Mouse (Mus musculus) CH12.LX (cell line): ENCODE measurements around the gene Ttc13. TPM values are rescaled to one million over a fixed set of nuclear protein-coding genes. Genes with fewer than 3 reads are reported as not detected.

Experiments used
- DNase-seq: peaks from one replicate; pipeline ENCODE4 v3.0.0-alpha.2; 2013; ENCODE audit errors: extremely low read depth
- H3K27ac ChIP-seq: 2 replicates; pipeline ENCODE4 v1.5.1; 2012; ENCODE audit warnings: low read depth, mild to moderate bottlenecking, control low read depth, moderate library complexity; ENCODE audit not compliant: insufficient read depth
- H3K27me3 ChIP-seq: replicated peaks from 2 replicates; pipeline ENCODE3; 2012; ENCODE audit warnings: inconsistent platforms
- H3K36me3 ChIP-seq, 2 experiments: replicated peaks in 1 of 2; 2 replicates each; pipeline versions ENCODE3 to v1.6.1; 2012; ENCODE audit warnings: inconsistent platforms in 1 of 2, low read length in 1 of 2, mild to moderate bottlenecking in 1 of 2, mixed read lengths in 1 of 2, moderate library complexity in 1 of 2; ENCODE audit not compliant: control insufficient read depth in 1 of 2, insufficient read depth in 1 of 2
- H3K4me1 ChIP-seq, 2 experiments: 2 replicates each; pipeline ENCODE4 v1.6.1; 2012; ENCODE audit warnings: inconsistent platforms in 1 of 2, moderate library complexity in 1 of 2; ENCODE audit not compliant: insufficient read depth in 2 of 2, control insufficient read depth in 1 of 2
- H3K4me2 ChIP-seq: 2 replicates; pipeline ENCODE4 v1.6.1; 2012; ENCODE audit warnings: low read depth, mild to moderate bottlenecking, control low read depth; ENCODE audit not compliant: poor library complexity, insufficient read depth, severe bottlenecking
- H3K4me3 ChIP-seq, 3 experiments: fragments of 150-350 bp in 1 of 3; sonication (generic) in 1 of 3; replicated peaks in 1 of 3; 2 replicates each; pipeline versions ENCODE3 to v1.5.1; 2011 to 2012; ENCODE audit warnings: low read depth in 2 of 3, low read length in 2 of 3, mild to moderate bottlenecking in 2 of 3, moderate library complexity in 2 of 3, control low read depth in 1 of 3, improper control_type of control experiment in 1 of 3, inconsistent platforms in 1 of 3, mixed read lengths in 1 of 3; ENCODE audit not compliant: poor library complexity in 1 of 3
- H3K79me2 ChIP-seq: replicated peaks from 2 replicates; pipeline ENCODE4 v1.6.1; 2012; ENCODE audit warnings: mild to moderate bottlenecking, moderate library complexity; ENCODE audit not compliant: control insufficient read depth, poor library complexity, insufficient read depth, severe bottlenecking; ENCODE audit errors: extremely low read depth
- H3K9ac ChIP-seq: 2 replicates; pipeline ENCODE4 v1.6.1; 2012; ENCODE audit warnings: low read depth, mild to moderate bottlenecking, control low read depth, moderate library complexity; ENCODE audit not compliant: insufficient read depth
- H3K9me3 ChIP-seq: replicated peaks from 2 replicates; pipeline ENCODE3; 2012; ENCODE audit warnings: low read length, inconsistent platforms, mixed read lengths
- CHD1 ChIP-seq: IDR thresholded peaks from 2 replicates; pipeline ENCODE4 v1.6.1; 2012; ENCODE audit warnings: low read depth, low read length, improper control_type of control experiment, inconsistent platforms
- CHD2 ChIP-seq: IDR thresholded peaks from 2 replicates; pipeline ENCODE4 v1.6.1; 2011; ENCODE audit warnings: low read length, improper control_type of control experiment
- CTCF ChIP-seq, 2 experiments: IDR thresholded peaks in 1 of 2; conservative IDR thresholded peaks in 1 of 2; 2 replicates each; pipeline ENCODE4 v1.5.1; 2011 to 2012; ENCODE audit warnings: low read depth in 2 of 2, low read length in 2 of 2, improper control_type of control experiment in 1 of 2, inconsistent platforms in 1 of 2, mild to moderate bottlenecking in 1 of 2, moderate library complexity in 1 of 2
- E2F4 ChIP-seq: IDR thresholded peaks from 2 replicates; pipeline ENCODE4 v1.6.1; 2011; ENCODE audit warnings: low read depth, low read length, improper control_type of control experiment; ENCODE audit not compliant: insufficient replicate concordance
- ETS1 ChIP-seq: conservative IDR thresholded peaks from 2 replicates; pipeline ENCODE4 v1.6.1; 2012; ENCODE audit warnings: low read depth, mild to moderate bottlenecking, inconsistent platforms, low read length, improper control_type of control experiment, moderate library complexity
- GABPA ChIP-seq: IDR thresholded peaks from 2 replicates; pipeline ENCODE4 v1.6.1; 2012; ENCODE audit warnings: low read depth, low read length, improper control_type of control experiment, inconsistent platforms; ENCODE audit not compliant: insufficient replicate concordance
- HCFC1 ChIP-seq: IDR thresholded peaks from 2 replicates; pipeline ENCODE4 v1.6.1; 2012; ENCODE audit warnings: low read depth, mild to moderate bottlenecking, inconsistent platforms, low read length, improper control_type of control experiment
- IRF4 ChIP-seq: IDR thresholded peaks from 2 replicates; pipeline ENCODE4 v1.6.1; 2014; ENCODE audit warnings: low read depth, mild to moderate bottlenecking, inconsistent platforms, low read length, improper control_type of control experiment
- JUN ChIP-seq: IDR thresholded peaks from 2 replicates; pipeline ENCODE4 v1.6.1; 2011; ENCODE audit warnings: low read depth, mild to moderate bottlenecking, low read length, improper control_type of control experiment, moderate library complexity; ENCODE audit not compliant: insufficient read depth
- JUND ChIP-seq: conservative IDR thresholded peaks from 2 replicates; pipeline ENCODE4 v1.6.1; 2011; ENCODE audit warnings: low read depth, low read length, improper control_type of control experiment
- KAT2A ChIP-seq: IDR thresholded peaks from 2 replicates; pipeline ENCODE4 v1.6.1; 2012; ENCODE audit warnings: low read length, improper control_type of control experiment, inconsistent platforms; ENCODE audit not compliant: insufficient replicate concordance
- MAFK ChIP-seq: IDR thresholded peaks from 2 replicates; pipeline ENCODE4 v1.6.1; 2011; ENCODE audit warnings: low read length, improper control_type of control experiment; ENCODE audit not compliant: insufficient replicate concordance
- MAZ ChIP-seq: IDR thresholded peaks from 2 replicates; pipeline ENCODE4 v1.6.1; 2012; ENCODE audit warnings: low read depth, mild to moderate bottlenecking, inconsistent platforms, low read length, improper control_type of control experiment, moderate library complexity
- MEF2A ChIP-seq: IDR thresholded peaks from 2 replicates; pipeline ENCODE4 v1.6.1; 2014; ENCODE audit warnings: low read depth, mild to moderate bottlenecking, inconsistent platforms, low read length, improper control_type of control experiment, borderline replicate concordance
- MYC ChIP-seq: IDR thresholded peaks from 2 replicates; pipeline ENCODE4 v1.6.1; 2011; ENCODE audit warnings: low read depth, mild to moderate bottlenecking, improper control_type of control experiment, low read length
- NELFE ChIP-seq: IDR thresholded peaks from 2 replicates; pipeline ENCODE4 v1.6.1; 2011; ENCODE audit warnings: low read depth, low read length, improper control_type of control experiment
- PAX5 ChIP-seq: IDR thresholded peaks from 2 replicates; pipeline ENCODE4 v1.6.1; 2012; ENCODE audit warnings: low read length, inconsistent platforms, mixed read lengths
- SIN3A ChIP-seq: IDR thresholded peaks from 2 replicates; pipeline ENCODE4 v1.6.1; 2012; ENCODE audit warnings: low read length, improper control_type of control experiment, inconsistent platforms
- TBP ChIP-seq: conservative IDR thresholded peaks from 2 replicates; pipeline ENCODE4 v1.6.1; 2011; ENCODE audit warnings: low read depth, low read length, improper control_type of control experiment
- USF1 ChIP-seq: IDR thresholded peaks from 2 replicates; pipeline ENCODE4 v1.6.1; 2014; ENCODE audit warnings: low read depth, mild to moderate bottlenecking, inconsistent platforms, low read length, improper control_type of control experiment
- ZC3H11A ChIP-seq: IDR thresholded peaks from 2 replicates; pipeline ENCODE4 v1.6.1; 2012; ENCODE audit warnings: low read depth, mild to moderate bottlenecking, inconsistent platforms, low read length, improper control_type of control experiment
- ZMIZ1 ChIP-seq: IDR thresholded peaks from 2 replicates; pipeline ENCODE4 v1.6.1; 2012; ENCODE audit warnings: low read depth, mild to moderate bottlenecking, inconsistent platforms, low read length, improper control_type of control experiment
- ZNF384 ChIP-seq: IDR thresholded peaks from 2 replicates; pipeline ENCODE4 v1.6.1; 2012; ENCODE audit warnings: low read depth, low read length, improper control_type of control experiment, inconsistent platforms
- dilution Hi-C: fragments of 300-500 bp; cut with MboI; formaldehyde crosslinking; loops from 2 replicates; pipeline ENCODE4 v1.14.3; 2020; ENCODE audit warnings: low sequenced_read_pairs; ENCODE audit not compliant: extremely low pct_unique_long_range_greater_than_20kb, extremely low pct_ligation_motif_present
- in situ Hi-C: fragments of 300-500 bp; cut with MboI; formaldehyde crosslinking; loops from 3 replicates; pipeline ENCODE4 v1.14.3; 2019; ENCODE audit warnings: low sequenced_read_pairs, low pct_ligation_motif_present, low pct_unique_long_range_greater_than_20kb, mixed read lengths
- polyA plus RNA-seq: library from polyadenylated mRNA; unstranded; fragments of >175 nt; gene quantifications from 2 replicates; pipeline ENCODE4 v1.2.1, GENCODE M21; 2012; ENCODE audit warnings: low read depth; ENCODE audit not compliant: insufficient read length
- total RNA-seq, 2 experiments: library from RNA; depleted of rRNA; stranded (reverse); fragments of 300-350 nt in 1 of 2; fragments of >200 nt in 1 of 2; gene quantifications; 2 replicates each; pipeline ENCODE4 v1.2.3; 2012 to 2014

Gene Ttc13
- total and polyA plus RNA-seq, 3 experiments = 30.8 to 33.6 (median 33.5) TPM

DNA sequence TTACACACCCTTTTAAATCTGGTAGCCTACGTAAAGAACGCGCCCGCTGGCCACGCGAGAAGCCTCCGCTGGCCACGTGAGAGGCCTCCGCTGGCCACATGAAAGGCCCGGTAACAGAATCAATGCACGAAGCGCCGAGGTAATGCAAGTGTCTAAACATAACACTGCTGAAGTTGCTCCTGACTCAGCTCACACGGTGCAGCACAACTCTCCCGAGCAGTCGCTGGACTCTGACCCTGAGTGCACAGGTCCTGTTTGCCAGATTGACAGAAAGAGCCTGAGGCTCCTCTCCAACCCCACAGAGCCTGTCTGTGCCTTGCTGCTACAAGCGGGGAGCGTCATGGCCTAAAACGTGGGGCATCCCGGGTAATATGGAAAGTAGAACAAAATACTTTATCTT, 70.0 kb downstream of the Ttc13 start:
- Histone ChIP-seq H3K4me2 (no peak overlapping the region), H3K27me3 (no peaks in the 10 kb centered on the region), H3K4me3 (no peak overlapping the region), H3K27ac (no peak overlapping the region), H3K4me1 (peaks cover 0 to 3% of the 10 kb centered on the region in 2 experiments; a peak in 1 of 4 replicates), H3K9ac (no peak overlapping the region), H3K36me3 (peaks cover 0 to 34% of the 10 kb centered on the region in 2 experiments), H3K79me2 (no peaks in the 10 kb centered on the region), H3K9me3 (no peaks in the 10 kb centered on the region)
- dilution Hi-C loops = no loop called here
- TF ChIP-seq SIN3A (no peak), USF1 (no peak), CHD1 (no peak), HCFC1 (no peak), MAZ (no peak), E2F4 (no peak), IRF4 (no peak), MYC (no peak), KAT2A (no peak), ETS1 (no peak)
- in situ Hi-C loops = no loop called here
- no peak for DNase-seq

DNA sequence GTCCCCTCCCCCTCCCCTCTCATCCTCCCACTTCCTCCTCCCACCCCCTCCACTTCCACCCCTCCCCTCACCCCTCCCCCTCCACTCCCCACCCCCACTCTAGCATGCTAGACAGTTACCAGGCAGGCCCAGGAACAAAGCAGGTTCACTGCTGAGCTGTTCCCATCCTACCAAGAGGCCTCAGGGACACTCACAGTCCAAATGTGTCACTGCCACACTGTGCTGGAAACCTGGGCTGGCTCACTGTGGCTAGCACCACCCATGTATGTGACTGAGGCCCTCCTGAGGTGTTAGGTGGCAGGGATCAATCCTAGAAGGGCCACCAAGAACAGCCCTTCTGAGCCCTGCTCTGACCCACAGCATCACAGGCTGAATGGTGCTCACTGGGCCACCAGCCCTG, 73.5 kb downstream of the Ttc13 start:
- dilution Hi-C loops = no loop called here
- Histone ChIP-seq H3K9me3 (no peaks in the 10 kb centered on the region), H3K9ac (no peak overlapping the region), H3K27ac (no peak overlapping the region), H3K4me1 (peaks cover 1 to 3% of the 10 kb centered on the region in 2 experiments; a peak in 1 of 4 replicates), H3K4me3 (no peak overlapping the region), H3K79me2 (no peaks in the 10 kb centered on the region), H3K36me3 (peaks cover 0 to 30% of the 10 kb centered on the region in 2 experiments), H3K4me2 (no peak overlapping the region), H3K27me3 (no peaks in the 10 kb centered on the region)
- no peak for TF ChIP-seq TBP
- TF ChIP-seq ZNF384 = no peak
- no peak for TF ChIP-seq HCFC1
- no peak for TF ChIP-seq MAZ
- TF ChIP-seq ETS1 = no peak
- no peak for TF ChIP-seq SIN3A
- TF ChIP-seq JUN = no peak
- TF ChIP-seq CHD2 = no peak
- no peak for TF ChIP-seq GABPA
- no peak for TF ChIP-seq PAX5
- TF ChIP-seq MAFK = no peak
- no peak for TF ChIP-seq IRF4
- no peak for TF ChIP-seq MEF2A
- TF ChIP-seq ZMIZ1 = no peak
- TF ChIP-seq CTCF (conservative IDR thresholded peaks at IDR 0.05 in 1 of 2, IDR thresholded peaks at IDR 0.05 in 1 of 2; ENCODE audit: low read depth in 2 of 2, low read length in 2 of 2) = no peak
- TF ChIP-seq NELFE = no peak
- TF ChIP-seq JUND = no peak
- TF ChIP-seq ZC3H11A = no peak
- DNase-seq = no peak
- in situ Hi-C loops = no loop called here
